Mouse (Mus musculus) lung, postnatal 4 days (tissue): Measurements from ENCODE around the gene P2rx7.
A peak's percentile ranks its signal among the peaks of the same experiment; 100 is the strongest.

Experiments used
- DNase-seq, 2 experiments: peaks; one replicate each; pipeline ENCODE4 v3.0.0; 2021

Gene P2rx7

DNA sequence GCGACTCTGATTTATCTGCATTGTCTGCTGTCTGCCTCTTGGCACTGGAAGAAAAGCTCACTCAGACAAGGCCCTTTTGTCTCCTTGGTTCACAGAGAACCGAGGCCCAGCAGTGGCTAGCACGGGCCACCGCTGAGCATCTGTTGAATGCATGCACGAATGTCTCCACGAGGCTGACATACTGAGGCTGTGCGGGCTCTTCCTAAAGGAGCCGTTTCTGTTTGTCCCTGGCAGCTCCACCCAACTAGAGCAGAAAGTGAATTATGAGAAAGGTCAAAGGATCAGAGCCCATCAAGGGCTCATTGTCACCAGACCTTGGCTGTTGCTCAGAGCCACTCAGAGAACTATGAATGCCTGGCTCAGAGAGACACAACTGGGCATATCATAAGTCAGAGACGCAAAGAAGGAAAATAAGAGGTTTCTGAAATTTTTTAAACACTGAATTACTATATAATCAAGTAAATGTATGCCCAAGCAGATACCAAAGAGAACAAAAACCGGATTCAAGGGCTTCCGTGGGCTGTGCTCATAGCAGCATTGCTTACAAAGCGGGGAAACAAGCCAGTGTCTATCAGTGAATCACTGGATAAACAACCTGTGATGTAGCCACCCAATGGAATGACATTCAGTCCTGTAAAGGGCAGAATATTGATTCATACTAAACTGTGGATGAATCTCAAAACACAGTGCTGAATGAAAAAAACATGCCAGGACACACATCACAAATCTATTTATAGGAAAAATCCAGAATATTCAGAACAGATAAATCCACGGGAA lies 49.9 kb downstream of the P2rx7 start:
- peak in 1 of 2 experiments; percentile 27 for DNase-seq

- DNase-seq: no peak
Measured at GRCm38 (mm10) chr5:122695516-122695915, 51.8 kb downstream of the P2rx7 start.

GRCm38 (mm10) chr5:122698041-122698700 lies 54.5 kb downstream of the P2rx7 start:
- no peak for DNase-seq

DNA sequence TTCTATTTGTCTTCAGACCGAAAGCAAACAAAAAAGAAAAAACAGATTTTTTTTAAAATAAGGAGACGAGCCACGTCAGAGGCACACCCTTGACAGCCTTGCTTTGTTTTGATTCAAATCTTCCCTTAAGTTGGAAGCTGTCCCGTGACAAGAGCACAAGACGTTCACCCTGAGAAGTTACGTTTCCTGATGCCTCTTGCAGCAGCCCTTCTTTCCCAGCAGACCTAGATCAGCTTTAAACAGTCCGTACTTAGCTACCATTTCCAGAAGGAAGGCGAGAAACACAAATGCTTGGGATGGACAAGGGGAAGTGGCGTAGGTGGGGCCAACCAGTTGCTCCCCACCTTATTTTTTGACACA lies 55.0 kb downstream of the P2rx7 start:
- no peak for DNase-seq

DNA sequence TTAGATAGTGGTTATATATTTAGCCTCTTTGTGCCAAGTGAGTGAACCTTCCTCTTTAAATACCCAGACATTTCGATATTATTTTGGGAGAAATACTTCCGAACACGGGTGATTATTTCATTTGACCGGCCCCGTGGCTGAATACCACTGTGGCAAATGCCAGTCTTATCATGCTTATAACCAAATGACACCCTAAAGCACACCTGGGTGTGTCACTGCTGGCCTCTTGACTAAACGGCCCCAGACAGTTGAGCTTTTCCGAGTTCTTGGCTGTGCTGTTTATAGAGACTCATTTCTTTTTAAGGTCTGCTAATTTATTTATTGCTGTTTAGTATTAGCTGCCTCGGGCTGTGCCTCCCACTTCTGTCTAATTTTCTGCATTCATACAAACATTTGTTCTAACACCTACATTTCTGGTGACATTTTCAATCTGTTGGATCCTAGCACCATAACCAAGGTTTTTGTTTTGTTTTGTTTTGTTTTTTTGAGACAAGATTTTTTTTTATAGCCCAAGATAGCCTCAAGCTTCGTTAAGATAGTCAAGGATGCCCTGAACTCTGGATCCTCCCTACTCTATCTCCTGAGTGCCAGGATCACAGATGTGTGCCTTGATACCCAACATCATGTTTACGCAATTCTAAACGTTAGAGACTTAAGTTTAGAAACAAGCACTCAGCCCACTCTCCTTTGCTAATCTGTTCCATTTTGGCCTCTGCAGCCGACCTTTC lies 56.6 kb downstream of the P2rx7 start:
- DNase-seq: no peak

DNA sequence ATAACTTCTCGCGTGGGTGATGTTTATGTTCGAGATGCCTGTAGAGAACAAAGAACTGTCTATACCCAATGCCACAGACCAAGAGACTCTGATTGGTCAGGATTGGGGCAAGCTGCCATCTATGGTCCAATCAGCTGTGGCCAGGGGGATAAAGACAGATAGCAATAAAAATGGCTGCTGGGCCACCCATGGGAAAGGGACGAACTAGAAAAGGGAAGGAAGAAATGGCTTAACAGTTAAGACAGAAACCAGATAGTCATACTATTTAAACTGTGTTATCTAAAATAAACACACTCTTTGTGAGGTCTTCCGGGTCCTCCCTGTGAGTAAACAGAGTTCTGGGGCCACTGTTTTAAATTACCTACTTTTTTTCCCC lies 57.1 kb downstream of the P2rx7 start:
- DNase-seq: no peak

DNA sequence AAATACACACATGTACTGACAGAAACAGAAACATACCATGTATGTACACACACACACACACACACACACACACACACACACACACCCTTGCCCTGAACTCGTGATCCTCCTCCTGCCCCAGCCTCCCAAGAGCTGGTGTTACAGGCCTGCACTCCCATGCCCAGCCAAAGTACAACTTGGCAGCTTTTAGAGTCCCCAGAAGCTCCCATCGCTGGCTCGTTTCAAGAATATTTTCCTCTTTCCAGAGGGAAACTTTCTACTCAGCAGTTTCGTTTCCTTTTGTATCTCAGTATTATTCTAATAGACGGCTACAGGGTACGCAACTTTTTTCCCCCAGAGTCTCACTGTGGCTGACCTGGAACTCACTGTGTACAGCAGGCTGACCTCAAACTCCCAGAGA lies 58.4 kb downstream of the P2rx7 start:
- DNase-seq: no peak

DNA sequence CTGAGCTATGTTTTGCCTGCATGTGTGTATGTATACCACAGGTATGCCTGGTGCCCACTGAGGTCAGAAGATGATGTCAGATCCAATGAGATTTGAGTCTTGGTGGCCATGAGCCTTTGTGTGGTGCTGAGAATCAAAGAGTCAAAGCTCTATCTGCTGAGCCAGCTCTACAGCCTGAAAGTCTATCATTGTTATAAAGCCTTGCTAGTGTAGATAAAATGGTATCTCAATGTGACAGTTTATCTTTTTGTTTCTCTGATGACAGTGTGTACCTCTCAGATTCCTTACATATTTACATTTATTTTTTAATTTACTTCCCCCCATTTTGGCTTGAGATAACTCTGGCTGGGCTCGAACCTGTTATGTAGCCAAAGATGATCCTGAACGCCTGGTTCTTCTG lies 59.9 kb downstream of the P2rx7 start:
- no peak for DNase-seq

- no peak for DNase-seq
Measured at GRCm38 (mm10) chr5:122704571-122704970, 60.9 kb downstream of the P2rx7 start.

- DNase-seq: no peak
Measured at GRCm38 (mm10) chr5:122705174-122705573, 61.5 kb downstream of the P2rx7 start.

GRCm38 (mm10) chr5:122706917-122707275 lies 63.2 kb downstream of the P2rx7 start:
- no peak for DNase-seq

DNA sequence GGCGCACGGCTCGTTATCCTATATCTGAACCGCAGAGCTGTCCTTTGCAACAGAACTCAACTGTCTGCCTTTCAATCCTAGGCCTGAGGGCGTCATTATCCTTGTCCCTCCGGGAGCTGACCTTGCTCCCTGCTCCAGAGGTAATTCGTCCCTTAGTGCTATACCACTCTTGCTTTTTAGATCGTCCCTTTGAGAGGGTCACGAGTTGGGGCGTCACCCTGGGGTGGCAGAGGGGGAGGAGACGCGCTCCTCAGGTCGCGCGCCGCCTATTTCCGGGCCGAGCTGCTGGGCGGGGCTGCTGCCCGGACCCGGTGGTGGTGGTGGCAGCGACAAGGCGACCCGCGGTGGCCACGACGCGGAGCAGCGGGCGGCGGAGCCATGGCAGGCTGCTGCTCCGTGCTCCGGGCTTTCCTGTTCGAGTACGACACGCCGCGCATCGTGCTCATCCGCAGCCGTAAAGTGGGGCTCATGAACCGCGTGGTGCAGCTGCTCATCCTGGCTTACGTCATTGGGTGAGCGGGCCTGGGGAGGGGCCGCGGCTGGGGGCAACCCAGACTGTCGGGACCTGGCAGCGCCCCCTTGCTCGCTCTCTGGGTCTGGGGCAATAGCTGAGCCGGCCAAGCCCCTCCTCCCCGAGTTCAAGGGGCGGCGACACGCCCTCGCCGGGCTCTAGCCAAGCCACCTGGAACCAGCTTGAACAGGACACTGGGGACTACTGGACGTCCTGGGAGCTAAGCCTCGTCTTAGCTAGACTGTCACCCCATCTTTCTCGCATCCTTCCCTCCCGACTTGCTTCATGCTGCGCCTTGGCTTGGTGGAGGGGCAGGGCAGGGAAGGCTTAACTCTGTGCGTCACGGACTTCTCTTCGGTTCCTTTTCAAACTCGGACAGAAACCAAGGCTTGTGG lies 63.8 kb downstream of the P2rx7 start, which contains the start of gene P2rx4:
Gene P2rx4 (plus strand): TSS at position 269 of the 906 bp plus-strand sequence.
- peak; percentile 89 to 92 for DNase-seq

DNA sequence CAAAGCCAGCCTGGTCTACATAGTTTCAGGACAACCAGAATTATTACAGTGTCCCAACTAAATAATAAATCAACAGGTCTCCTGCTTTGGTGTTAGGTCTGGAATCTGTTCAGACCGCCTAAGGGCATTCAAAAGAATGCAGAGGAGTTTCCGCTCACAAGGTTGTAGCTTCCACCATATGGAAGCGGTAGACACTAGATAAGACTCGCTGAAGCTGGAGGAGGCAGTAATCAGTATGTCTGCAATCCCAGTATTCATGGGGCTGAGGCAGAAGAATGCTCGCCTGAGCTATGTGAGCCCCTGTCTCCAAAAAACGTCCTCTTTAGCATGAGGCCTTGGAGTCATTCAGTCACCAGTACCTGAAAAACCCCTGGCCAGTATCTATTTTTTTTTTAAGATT lies 65.1 kb downstream of the P2rx7 start:
- no peak for DNase-seq

DNA sequence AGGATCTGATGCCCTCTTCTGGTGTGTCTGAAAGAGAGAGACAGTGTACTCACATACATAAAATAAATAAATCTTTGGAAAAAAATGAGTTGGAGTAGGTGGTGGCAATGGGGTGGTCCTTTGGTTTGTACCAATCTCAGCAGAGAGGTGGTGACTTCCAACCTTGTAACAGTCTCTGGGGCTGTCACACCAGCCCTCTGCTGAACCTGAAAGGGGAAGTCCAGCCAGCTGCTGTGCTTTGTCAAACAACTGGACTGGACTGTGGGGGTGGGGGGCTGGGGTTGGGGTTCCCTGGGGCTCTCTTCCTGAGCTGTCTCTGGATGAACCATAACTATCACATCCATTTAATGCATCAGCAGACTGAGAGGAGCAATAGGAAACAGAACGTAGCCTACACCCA lies 72.0 kb downstream of the P2rx7 start:
- no peak for DNase-seq

GRCm38 (mm10) chr5:122716793-122717192 lies 73.1 kb downstream of the P2rx7 start:
- no peak for DNase-seq

DNA sequence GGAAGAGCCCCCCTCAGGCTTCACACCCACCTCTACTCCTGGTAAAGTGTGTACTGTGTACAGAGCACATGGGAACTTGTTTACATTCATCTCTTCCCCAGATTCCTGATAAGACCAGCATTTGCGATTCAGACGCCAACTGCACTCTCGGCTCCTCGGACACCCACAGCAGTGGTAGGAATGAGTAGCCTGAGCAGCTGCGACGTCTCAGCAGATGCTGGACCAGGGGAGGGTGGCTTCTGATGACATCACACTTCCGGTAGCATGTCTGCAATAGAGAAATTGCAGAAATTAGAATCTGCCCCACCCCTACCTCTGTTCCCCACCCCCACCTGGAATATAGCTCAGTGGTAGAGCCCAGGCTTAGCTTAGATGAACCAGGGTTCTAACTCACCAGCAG lies 74.7 kb downstream of the P2rx7 start:
- peak; percentile 32 to 70 for DNase-seq

DNA sequence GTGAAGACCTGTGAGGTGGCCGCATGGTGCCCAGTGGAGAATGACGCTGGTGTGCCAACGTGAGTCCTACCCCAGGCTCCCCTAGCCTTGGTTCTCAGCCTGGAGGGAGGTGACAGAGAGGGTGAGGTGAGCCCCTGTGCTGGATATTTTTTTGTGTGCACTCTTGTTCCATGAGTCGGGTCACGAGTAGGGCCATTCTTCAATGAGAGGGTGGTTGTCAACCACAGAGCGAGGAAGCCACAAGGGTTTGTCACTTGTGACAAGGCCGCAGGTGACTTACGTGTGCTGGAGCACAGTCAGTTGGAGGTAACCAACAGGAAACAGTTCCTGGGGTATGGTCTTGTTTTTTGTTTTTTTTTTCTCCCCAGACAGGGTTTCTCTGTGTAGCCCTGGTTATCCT lies 75.5 kb downstream of the P2rx7 start:
- no peak for DNase-seq

GRCm38 (mm10) chr5:122725453-122725852 lies 81.7 kb downstream of the P2rx7 start:
- DNase-seq: no peak

- peak in 1 of 2 experiments; percentile 81 for DNase-seq
Measured at GRCm38 (mm10) chr5:122726068-122726467, 82.4 kb downstream of the P2rx7 start.

DNA sequence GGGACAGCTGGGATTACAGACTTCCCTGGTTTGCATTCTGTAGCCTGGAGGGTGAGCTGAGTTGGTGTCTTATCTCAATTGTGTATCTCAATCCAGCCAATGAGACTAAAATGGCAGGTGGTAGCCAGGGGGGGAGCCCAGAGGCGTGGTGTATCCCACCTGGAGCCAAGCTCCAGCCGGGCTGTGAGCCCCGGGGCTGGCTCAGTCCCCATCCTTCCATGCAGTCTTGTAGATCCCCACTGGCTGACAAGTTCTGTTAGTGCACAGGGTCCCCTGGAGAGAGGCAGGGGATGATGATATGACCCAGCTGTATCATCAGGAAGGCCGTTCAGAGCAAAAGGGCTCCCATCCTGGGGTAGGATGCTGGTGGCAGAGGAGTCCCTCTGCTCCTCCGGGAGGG lies 82.9 kb downstream of the P2rx7 start:
- DNase-seq: no peak

DNA sequence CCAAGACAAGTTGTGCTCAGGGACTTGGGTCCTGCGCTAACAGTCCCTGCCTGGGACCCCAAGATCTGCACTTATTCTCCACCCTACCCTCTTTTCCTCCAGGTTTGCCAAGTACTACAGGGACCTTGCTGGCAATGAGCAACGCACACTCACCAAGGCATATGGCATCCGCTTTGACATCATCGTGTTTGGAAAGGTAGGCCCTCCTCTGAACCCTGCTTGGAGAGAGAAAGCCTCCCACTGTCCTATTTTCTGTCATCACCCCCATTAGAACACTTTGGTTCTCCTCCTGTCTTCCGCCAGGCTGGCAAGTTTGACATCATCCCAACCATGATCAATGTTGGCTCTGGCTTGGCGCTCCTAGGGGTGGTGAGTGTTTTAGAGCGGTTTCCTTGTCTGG lies 83.4 kb downstream of the P2rx7 start:
- no peak for DNase-seq

DNA sequence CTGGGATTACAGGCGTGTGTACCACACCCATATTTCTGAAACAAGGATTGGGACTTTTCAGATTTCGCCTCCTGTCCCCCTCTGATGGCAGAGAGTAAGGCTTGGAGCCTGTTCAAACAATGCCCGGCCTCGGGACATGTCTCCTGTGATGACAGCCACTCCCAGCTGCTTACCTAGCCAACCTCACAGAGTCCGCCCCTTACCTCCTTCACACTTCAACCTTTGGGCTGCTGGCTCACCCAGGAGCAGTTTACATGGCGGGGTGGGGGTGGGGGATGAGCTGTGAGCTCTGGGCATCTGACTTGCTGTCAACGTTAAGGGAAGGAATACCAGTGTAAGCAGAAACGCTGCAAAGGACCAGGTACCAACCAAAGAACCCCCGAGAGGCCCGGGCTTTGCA lies 87.1 kb downstream of the P2rx7 start:
- no peak for DNase-seq

DNA sequence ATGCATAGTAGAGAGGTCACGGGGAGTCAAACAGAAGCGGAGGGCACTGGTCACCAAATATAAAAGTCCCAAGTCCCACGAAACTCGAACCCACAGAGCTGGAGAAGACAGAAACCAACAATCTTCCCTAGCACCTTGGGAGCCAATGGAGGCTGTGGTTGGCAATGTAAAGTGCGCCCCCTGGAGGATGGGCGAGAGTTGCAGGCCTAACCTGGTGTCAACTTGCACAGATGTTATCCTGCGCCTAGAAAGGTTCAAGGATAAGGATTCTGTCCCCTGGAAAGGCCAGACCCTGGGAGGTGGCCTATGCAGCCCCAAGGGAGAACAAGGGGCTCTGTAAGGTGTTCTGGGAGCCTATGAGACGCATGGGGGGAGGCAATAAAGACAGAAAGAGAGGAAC lies 87.6 kb downstream of the P2rx7 start:
- peak; percentile 62 to 80 for DNase-seq
